Mouse (Mus musculus) kidney, adult 2 months (tissue): ENCODE measurements around the gene Prm2.

Experiments used
- CTCF ChIP-seq: fragments of 200-500 bp; conservative IDR thresholded peaks from 2 replicates; pipeline ENCODE4 v1.5.1; 2011; ENCODE audit warnings: low read depth, mild to moderate bottlenecking, control low read depth, low read length, moderate library complexity, mixed read lengths; ENCODE audit not compliant: insufficient read depth, insufficient read length
- POLR2A ChIP-seq: fragments of 200-500 bp; IDR thresholded peaks from one replicate; pipeline ENCODE4 v1.6.1; 2011; ENCODE audit warnings: low read depth, low read length, control low read depth

DNA sequence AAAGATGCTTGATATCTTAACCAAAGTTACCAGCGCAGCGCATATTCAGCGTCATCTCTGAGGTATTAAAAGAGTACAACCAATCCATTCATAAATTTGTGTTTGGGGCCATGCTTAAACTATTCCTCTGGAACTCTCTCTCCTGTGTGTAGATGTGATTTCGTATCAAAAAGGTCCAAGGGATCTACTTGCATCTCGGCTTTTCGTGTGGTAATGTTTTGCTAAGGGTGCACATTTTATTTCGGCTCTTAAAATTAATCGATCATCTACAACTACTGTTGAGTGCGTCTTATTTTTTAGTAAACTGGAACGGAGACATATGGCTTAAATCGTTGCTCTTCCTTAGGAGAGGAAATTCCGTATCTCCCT, 38.6 kb upstream of the Prm2 start:
- no peak for TF ChIP-seq CTCF
- TF ChIP-seq POLR2A, result no peak
